8 mouse cellular contexts compared by ENCODE assay signal in genomic region chr1:38128919-38129436, GRCm38 (mm10). TPM values are rescaled to one million over a fixed set of nuclear protein-coding genes. Genes with fewer than 3 reads are reported as not detected.
A peak's percentile ranks its signal among the peaks of the same experiment; 100 is the strongest.
DNase-seq lines count a peak whose midpoint lies in the region; ATAC-seq lines count a peak whose summit lies in the region.

No protein-coding gene starts in this region.

- DNase-seq in A20 (ENCODE audit: low read depth, low spot score), result peak; percentile 69
- DNase-seq in adrenal gland, postnatal 25 days, result peak; percentile 66
- DNase-seq in embryonic facial prominence, embryonic 14.5 days (ENCODE audit: low spot score), result peak; percentile 38
- DNase-seq in liver, embryonic 13.5 days, result peak; percentile 51
- peak; percentile 63 for DNase-seq in neural tube, embryonic 11.5 days (ENCODE audit: low spot score)

- peak overlapping the region; percentile 93 for H3K9ac ChIP-seq in embryonic facial prominence, embryonic 14.5 days (ENCODE audit: low read depth, low read length)
- H3K9ac ChIP-seq in heart, embryonic 11.5 days (ENCODE audit: low read depth, low read length), result peak overlapping the region; percentile 89
- peak overlapping the region; percentile 90 for H3K9ac ChIP-seq in kidney, embryonic 16.5 days (replicated peaks; ENCODE audit: low read length)
- peak overlapping the region; percentile 94 for H3K9ac ChIP-seq in liver, embryonic 13.5 days
- peak overlapping the region; percentile 87 for H3K9ac ChIP-seq in neural tube, embryonic 11.5 days (ENCODE audit: low read length)
- peak overlapping the region; percentile 80 for H3K9ac ChIP-seq in stomach, embryonic 15.5 days

- H3K4me2 ChIP-seq in embryonic facial prominence, embryonic 14.5 days (ENCODE audit: low read depth, low read length), result peak overlapping the region; percentile 96
- H3K4me2 ChIP-seq in heart, embryonic 11.5 days, result peak overlapping the region; percentile 84
- H3K4me2 ChIP-seq in kidney, embryonic 16.5 days (replicated peaks; ENCODE audit: low read depth, low read length), result peak overlapping the region; percentile 92
- peak overlapping the region; percentile 92 for H3K4me2 ChIP-seq in liver, embryonic 13.5 days
- H3K4me2 ChIP-seq in neural tube, embryonic 11.5 days (ENCODE audit: low read depth), result peak overlapping the region; percentile 88
- H3K4me2 ChIP-seq in stomach, embryonic 15.5 days, result peak overlapping the region; percentile 86

- H3K4me3 ChIP-seq in embryonic facial prominence, embryonic 14.5 days (ENCODE audit: low read depth, low read length), result peak overlapping the region; percentile 88
- peak overlapping the region; percentile 84 for H3K4me3 ChIP-seq in heart, embryonic 11.5 days (ENCODE audit: low read depth, low read length)
- peak overlapping the region; percentile 83 for H3K4me3 ChIP-seq in kidney, embryonic 16.5 days (ENCODE audit: low read length)
- H3K4me3 ChIP-seq in liver, embryonic 13.5 days (replicated peaks), result peak overlapping the region; percentile 91
- peak overlapping the region; percentile 84 for H3K4me3 ChIP-seq in neural tube, embryonic 11.5 days (ENCODE audit: low read depth, low read length)
- peak overlapping the region; percentile 86 for H3K4me3 ChIP-seq in stomach, embryonic 15.5 days (replicated peaks)

- H3K27ac ChIP-seq in embryonic facial prominence, embryonic 14.5 days (replicated peaks; ENCODE audit: low read depth, low read length), result peak overlapping the region; percentile 90
- H3K27ac ChIP-seq in heart, embryonic 11.5 days (ENCODE audit: low read depth, low read length), result peak overlapping the region; percentile 95
- H3K27ac ChIP-seq in kidney, embryonic 16.5 days (ENCODE audit: low read length), result peak overlapping the region; percentile 86
- H3K27ac ChIP-seq in liver, embryonic 13.5 days, result peak overlapping the region; percentile 94
- peak overlapping the region; percentile 96 for H3K27ac ChIP-seq in neural tube, embryonic 11.5 days (ENCODE audit: low read depth, low read length)
- H3K27ac ChIP-seq in stomach, embryonic 15.5 days, result peak overlapping the region; percentile 93

- no peaks in the 10 kb centered on the region for H3K9me3 ChIP-seq in embryonic facial prominence, embryonic 14.5 days (ENCODE audit: control insufficient read depth, low read length)
- no peaks in the 10 kb centered on the region for H3K9me3 ChIP-seq in heart, embryonic 11.5 days (replicated peaks; ENCODE audit: control insufficient read depth, low read length)
- H3K9me3 ChIP-seq in kidney, embryonic 16.5 days (ENCODE audit: low read length), result no peaks in the 10 kb centered on the region
- H3K9me3 ChIP-seq in liver, embryonic 13.5 days (replicated peaks), result no peaks in the 10 kb centered on the region
- no peaks in the 10 kb centered on the region for H3K9me3 ChIP-seq in neural tube, embryonic 11.5 days (ENCODE audit: control insufficient read depth, low read length)
- no peaks in the 10 kb centered on the region for H3K9me3 ChIP-seq in stomach, embryonic 15.5 days

- WGBS in embryonic facial prominence, embryonic 14.5 days, result 20% methylated on average over 1 of the region's 68 CpGs
- WGBS in heart, embryonic 11.5 days (ENCODE audit: insufficient replicate concordance), result 0% methylated on average over 49 of the region's 68 CpGs
- WGBS in kidney, embryonic 16.5 days, result 1% methylated on average over 49 of the region's 68 CpGs
- WGBS in liver, embryonic 13.5 days (ENCODE audit: insufficient replicate concordance), result under 1% methylated on average over 60 of the region's 68 CpGs
- 0% methylated on average over 38 of the region's 68 CpGs for WGBS in neural tube, embryonic 11.5 days
- 0% methylated on average over 56 of the region's 68 CpGs for WGBS in stomach, embryonic 15.5 days

- no peaks in the 10 kb centered on the region for H3K36me3 ChIP-seq in embryonic facial prominence, embryonic 14.5 days (ENCODE audit: control insufficient read depth, insufficient read depth, low read length)
- H3K36me3 ChIP-seq in heart, embryonic 11.5 days (ENCODE audit: control insufficient read depth, insufficient read depth, low read length), result no peaks in the 10 kb centered on the region
- no peaks in the 10 kb centered on the region for H3K36me3 ChIP-seq in kidney, embryonic 16.5 days (ENCODE audit: insufficient read depth, low read length)
- no peaks in the 10 kb centered on the region for H3K36me3 ChIP-seq in liver, embryonic 13.5 days
- H3K36me3 ChIP-seq in neural tube, embryonic 11.5 days (ENCODE audit: control insufficient read depth, insufficient read depth, low read length), result no peaks in the 10 kb centered on the region
- H3K36me3 ChIP-seq in stomach, embryonic 15.5 days, result no peaks in the 10 kb centered on the region

- peaks cover 11% of the 10 kb centered on the region for H3K4me1 ChIP-seq in embryonic facial prominence, embryonic 14.5 days (ENCODE audit: control insufficient read depth, insufficient read depth, low read length)
- H3K4me1 ChIP-seq in heart, embryonic 11.5 days (ENCODE audit: control insufficient read depth, insufficient read depth, low read length), result peaks cover 8% of the 10 kb centered on the region
- peaks cover 23% of the 10 kb centered on the region for H3K4me1 ChIP-seq in kidney, embryonic 16.5 days (ENCODE audit: insufficient read depth, low read length)
- peaks cover 68% of the 10 kb centered on the region for H3K4me1 ChIP-seq in liver, embryonic 13.5 days (replicated peaks)
- H3K4me1 ChIP-seq in neural tube, embryonic 11.5 days (ENCODE audit: control insufficient read depth, insufficient read depth, low read length), result peaks cover 19% of the 10 kb centered on the region
- H3K4me1 ChIP-seq in stomach, embryonic 15.5 days, result peaks cover 2% of the 10 kb centered on the region; the same call in 1 of the 2 replicates

- no peaks in the 10 kb centered on the region for H3K27me3 ChIP-seq in embryonic facial prominence, embryonic 14.5 days (replicated peaks; ENCODE audit: control insufficient read depth, insufficient read depth, low read length)
- no peaks in the 10 kb centered on the region for H3K27me3 ChIP-seq in heart, embryonic 11.5 days (ENCODE audit: control insufficient read depth, insufficient read depth, low read length)
- no peaks in the 10 kb centered on the region for H3K27me3 ChIP-seq in kidney, embryonic 16.5 days (ENCODE audit: insufficient read depth, low read length)
- H3K27me3 ChIP-seq in liver, embryonic 13.5 days, result no peaks in the 10 kb centered on the region
- no peaks in the 10 kb centered on the region for H3K27me3 ChIP-seq in neural tube, embryonic 11.5 days (ENCODE audit: control insufficient read depth, insufficient read depth, low read length)
- H3K27me3 ChIP-seq in stomach, embryonic 15.5 days (replicated peaks), result no peaks in the 10 kb centered on the region

- no peak for ATAC-seq in embryonic facial prominence, embryonic 14.5 days (ENCODE audit: low read depth)
- ATAC-seq in heart, embryonic 11.5 days (replicated peaks; ENCODE audit: insufficient number of reproducible peaks, low FRiP score, low TSS enrichment), result no peak; the same call in 1 of the 2 replicates
- peak; percentile 0; the same call in 1 of the 2 replicates for ATAC-seq in kidney, embryonic 16.5 days (ENCODE audit: low FRiP score, low TSS enrichment)
- peak; percentile 14; the same call in 1 of the 2 replicates for ATAC-seq in liver, embryonic 13.5 days (ENCODE audit: low read depth)
- no peak; the same call in 1 of the 2 replicates for ATAC-seq in neural tube, embryonic 11.5 days (ENCODE audit: insufficient read depth, low FRiP score, low TSS enrichment)
- peak; percentile 13; the same call in 1 of the 2 replicates for ATAC-seq in stomach, embryonic 15.5 days (ENCODE audit: insufficient read depth, low FRiP score, low read depth)

RNA-seq across cellular contexts. Expression of gene Rev1, which starts 0.6 kb away (rescaled TPM):
- total RNA-seq in adrenal gland, postnatal 25 days (2021), result 29.9 and 30.1 TPM in 2 replicates
- 20.6 and 27.7 TPM in 2 replicates for polyA plus RNA-seq in embryonic facial prominence, embryonic 14.5 days (2014; fragmentation: Nextera tagmentation; extraction: Ambion mirVana)
- polyA plus RNA-seq in heart, embryonic 11.5 days (2014; fragmentation: Nextera tagmentation; extraction: Ambion mirVana), result 20.4 and 24.0 TPM in 2 replicates
- polyA plus RNA-seq in kidney, embryonic 16.5 days (2015; fragmentation: Nextera tagmentation; extraction: Ambion mirVana), result 18.2 and 22.8 TPM in 2 replicates
- polyA plus RNA-seq in liver, embryonic 13.5 days (2015; fragmentation: Nextera tagmentation; extraction: Ambion mirVana), result 15.3 and 20.5 TPM in 2 replicates
- 25.7 and 26.6 TPM in 2 replicates for polyA plus RNA-seq in neural tube, embryonic 11.5 days (2014; fragmentation: Nextera tagmentation; extraction: Ambion mirVana)
- polyA plus RNA-seq in stomach, embryonic 15.5 days (2015; fragmentation: Nextera tagmentation; extraction: Ambion mirVana), result 27.5 and 27.7 TPM in 2 replicates

Comparison
In these comparisons a context has a peak if more than half of its experiments do, and no peak if none do; other contexts are left out.
1. ATAC-seq: peak in kidney, embryonic 16.5 days (single experiment), liver, embryonic 13.5 days (single experiment) and stomach, embryonic 15.5 days (single experiment); none in embryonic facial prominence, embryonic 14.5 days (single experiment), heart, embryonic 11.5 days (single experiment) and neural tube, embryonic 11.5 days (single experiment).
2. Peak in every context shown above with its lines, with median percentiles within 50 percentile points of each other: DNase-seq, H3K27ac ChIP-seq, H3K4me2 ChIP-seq, H3K4me3 ChIP-seq and H3K9ac ChIP-seq.